Mouse (Mus musculus): ENCODE results near the gene Apol8. TPM values are rescaled to one million over a fixed set of nuclear protein-coding genes. Genes with fewer than 3 reads are reported as not detected.

Apol8 gene
- polyA plus RNA-seq, 1 experiment from 2014 or later: 0.21 TPM

DNA sequence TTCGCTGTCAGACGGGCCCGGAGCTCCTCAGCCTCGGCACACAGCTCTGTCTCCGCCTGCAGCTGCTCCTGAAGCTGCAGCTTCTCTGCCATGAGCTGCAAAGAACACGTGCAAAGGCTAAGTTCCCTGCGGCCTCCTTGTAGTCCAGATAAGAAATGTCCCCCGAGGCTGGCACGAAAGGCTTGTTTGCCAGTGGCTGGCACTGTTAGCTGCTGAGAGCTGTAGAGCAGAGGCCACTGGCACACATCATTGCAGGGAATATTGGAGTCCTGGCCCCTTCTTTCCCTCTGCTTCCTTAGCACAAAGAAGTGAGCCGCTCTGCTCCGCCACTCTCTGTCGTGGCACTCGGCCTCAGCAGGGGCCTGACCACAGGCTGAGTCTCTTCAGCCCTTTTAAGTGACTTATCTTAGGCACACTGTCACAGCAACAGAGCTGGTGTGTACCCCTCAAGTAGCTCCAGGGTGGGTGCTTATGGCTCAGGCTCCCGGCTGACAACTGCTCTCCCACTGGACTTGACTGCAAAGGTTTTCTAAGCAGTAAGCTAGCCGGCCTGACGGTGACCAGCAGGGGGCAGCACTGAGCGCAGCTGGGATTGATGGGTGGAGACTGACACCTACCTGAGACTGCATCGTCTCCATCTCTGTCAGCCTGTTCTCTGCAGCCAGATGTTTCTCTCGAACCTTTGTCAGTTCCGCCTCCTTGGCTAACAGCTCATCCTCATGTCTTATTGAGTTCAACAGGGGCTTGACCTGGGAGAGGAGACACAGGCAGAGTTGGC lies 18.6 kb upstream of the Apol8 start:
- no peak overlapping the region for H3K4me3 ChIP-seq (ENCODE audit: low read depth, low read length)
- no peak overlapping the region for H3K27ac ChIP-seq (ENCODE audit: low read depth, low read length)
- H3K9me3 ChIP-seq (ENCODE audit: control insufficient read depth, low read length): no peaks in the 10 kb centered on the region
- no peak overlapping the region for H3K4me2 ChIP-seq (ENCODE audit: low read depth, low read length, severe bottlenecking)
- ATAC-seq (replicated peaks; ENCODE audit: low FRiP score) (no peak), DNase-seq (ENCODE audit: low spot score) (peak; percentile 89)
- WGBS: 73% methylated on average over 20 of the region's 20 CpGs
- no peaks in the 10 kb centered on the region for H3K4me1 ChIP-seq (replicated peaks; ENCODE audit: control insufficient read depth, insufficient read depth, low read length)
- H3K27me3 ChIP-seq (ENCODE audit: control insufficient read depth, insufficient read depth, low read length): no peaks in the 10 kb centered on the region
- no peak overlapping the region for H3K9ac ChIP-seq (ENCODE audit: low read length)
- peaks cover 14% of the 10 kb centered on the region; the same call in 1 of the 2 replicates for H3K36me3 ChIP-seq (ENCODE audit: control insufficient read depth, insufficient read depth, low read length)

DNA sequence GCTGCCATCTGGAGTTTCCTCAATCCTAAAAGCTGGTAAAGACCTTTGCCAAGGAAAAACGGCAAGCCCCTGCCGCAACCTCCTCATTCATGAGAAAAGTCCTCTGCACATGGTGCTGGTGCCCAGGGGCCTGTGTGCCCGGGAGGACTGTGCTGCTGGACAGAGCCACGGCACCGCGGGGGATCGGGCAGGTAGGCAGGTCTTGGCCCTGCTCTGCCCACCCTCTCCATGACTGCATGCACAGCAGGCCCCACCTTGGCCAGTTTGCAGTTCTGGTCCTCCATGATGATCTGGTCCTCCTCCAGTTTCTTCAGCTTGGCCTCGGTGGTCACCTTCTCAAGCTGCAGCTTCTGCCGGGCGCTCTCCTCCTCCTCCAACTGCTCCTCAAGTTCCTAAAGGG lies 17.5 kb upstream of the Apol8 start:
- no peak overlapping the region for H3K4me2 ChIP-seq (ENCODE audit: low read depth, low read length, severe bottlenecking)
- no peak for DNase-seq (ENCODE audit: low spot score)
- no peaks in the 10 kb centered on the region for H3K27me3 ChIP-seq (ENCODE audit: control insufficient read depth, insufficient read depth, low read length)
- H3K9ac ChIP-seq (ENCODE audit: low read length): no peak overlapping the region
- H3K9me3 ChIP-seq (ENCODE audit: control insufficient read depth, low read length): no peaks in the 10 kb centered on the region
- H3K4me3 ChIP-seq (ENCODE audit: low read depth, low read length): no peak overlapping the region
- no peak for ATAC-seq (replicated peaks; ENCODE audit: low FRiP score)
- WGBS: 93% methylated on average over 10 of the region's 10 CpGs
- no peaks in the 10 kb centered on the region for H3K4me1 ChIP-seq (replicated peaks; ENCODE audit: control insufficient read depth, insufficient read depth, low read length)
- H3K36me3 ChIP-seq (ENCODE audit: control insufficient read depth, insufficient read depth, low read length): peaks cover 14% of the 10 kb centered on the region; the same call in 1 of the 2 replicates
- H3K27ac ChIP-seq (ENCODE audit: low read depth, low read length): no peak overlapping the region

DNA sequence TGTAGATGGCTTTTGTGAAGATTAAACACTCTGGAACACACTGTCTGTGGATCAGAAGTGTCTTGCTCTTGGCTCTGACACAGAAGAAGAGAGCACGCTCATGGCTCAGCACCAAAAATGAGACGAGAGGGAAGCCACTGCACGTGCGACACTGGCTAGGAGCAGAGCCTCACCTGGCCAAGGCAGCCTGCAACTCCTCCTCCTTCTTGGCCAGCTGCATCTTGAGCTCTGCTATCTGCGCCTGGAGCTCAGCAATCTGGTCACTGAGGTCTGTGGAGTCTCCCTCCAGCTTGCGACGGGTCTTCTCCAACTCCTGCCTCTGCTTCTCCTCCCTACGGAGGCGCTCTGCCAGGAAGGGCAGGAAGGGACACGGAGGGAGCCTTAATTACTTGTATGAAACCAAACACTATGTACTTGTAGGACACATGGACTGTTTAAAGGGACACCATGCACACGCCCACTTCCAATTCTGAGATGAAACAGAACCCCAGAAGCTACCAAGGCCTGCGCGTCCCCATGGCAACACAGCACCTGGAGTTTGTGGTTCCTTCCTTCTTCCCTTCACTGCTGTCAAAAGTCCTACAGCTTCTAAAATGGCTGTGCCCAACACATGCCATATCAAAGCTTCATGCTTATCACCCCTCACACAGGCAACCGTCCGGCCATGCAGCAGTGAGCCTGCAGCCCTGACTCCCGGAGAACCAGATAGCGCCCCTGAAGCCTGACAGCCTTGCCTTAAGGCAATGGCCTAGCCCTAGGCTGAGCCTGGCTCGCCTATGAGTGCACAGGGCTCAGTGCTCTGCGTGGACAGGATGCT lies 16.5 kb upstream of the Apol8 start:
- ATAC-seq (replicated peaks; ENCODE audit: low FRiP score) (no peak), DNase-seq (ENCODE audit: low spot score) (no peak)
- H3K27me3 ChIP-seq (ENCODE audit: control insufficient read depth, insufficient read depth, low read length): no peaks in the 10 kb centered on the region
- no peaks in the 10 kb centered on the region for H3K9me3 ChIP-seq (ENCODE audit: control insufficient read depth, low read length)
- no peak overlapping the region for H3K4me3 ChIP-seq (ENCODE audit: low read depth, low read length)
- no peak overlapping the region for H3K4me2 ChIP-seq (ENCODE audit: low read depth, low read length, severe bottlenecking)
- no peak overlapping the region for H3K27ac ChIP-seq (ENCODE audit: low read depth, low read length)
- no peak overlapping the region; the same call in 1 of the 2 replicates for H3K9ac ChIP-seq (ENCODE audit: low read length)
- 92% methylated on average over 19 of the region's 19 CpGs for WGBS
- no peaks in the 10 kb centered on the region for H3K4me1 ChIP-seq (replicated peaks; ENCODE audit: control insufficient read depth, insufficient read depth, low read length)
- H3K36me3 ChIP-seq (ENCODE audit: control insufficient read depth, insufficient read depth, low read length): peaks cover 14% of the 10 kb centered on the region; the same call in 1 of the 2 replicates

DNA sequence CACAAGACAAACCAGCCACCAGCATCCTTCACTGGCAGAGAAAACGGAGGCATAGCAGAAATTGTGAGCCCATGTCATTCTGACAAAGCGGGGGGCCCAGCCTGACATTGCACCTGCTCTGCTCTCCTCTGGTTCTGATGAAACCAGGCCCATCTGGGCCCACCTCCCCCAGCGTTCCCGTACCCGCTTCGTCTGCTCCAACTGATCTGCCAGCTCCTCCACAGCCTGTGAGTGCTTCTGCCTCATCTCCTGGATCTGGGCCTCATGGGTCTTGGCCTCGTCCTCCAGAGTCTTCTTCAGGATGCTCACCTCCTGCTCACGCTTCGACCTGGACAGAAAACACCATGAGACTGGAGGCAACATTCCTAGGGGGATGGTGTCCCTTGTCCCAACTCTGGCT lies 14.1 kb upstream of the Apol8 start:
- Histone ChIP-seq H3K4me2 (ENCODE audit: low read depth, low read length, severe bottlenecking) (no peak overlapping the region), H3K27me3 (ENCODE audit: control insufficient read depth, insufficient read depth, low read length) (no peaks in the 10 kb centered on the region), H3K36me3 (ENCODE audit: control insufficient read depth, insufficient read depth, low read length) (peaks cover 11% of the 10 kb centered on the region; the same call in 1 of the 2 replicates), H3K9ac (ENCODE audit: low read length) (no peak overlapping the region), H3K9me3 (ENCODE audit: control insufficient read depth, low read length) (no peaks in the 10 kb centered on the region), H3K4me1 (replicated peaks; ENCODE audit: control insufficient read depth, insufficient read depth, low read length) (no peaks in the 10 kb centered on the region), H3K27ac (ENCODE audit: low read depth, low read length) (no peak overlapping the region), H3K4me3 (ENCODE audit: low read depth, low read length) (no peak overlapping the region)
- WGBS: 92% methylated on average over 9 of the region's 9 CpGs
- ATAC-seq (replicated peaks; ENCODE audit: low FRiP score): no peak
- no peak for DNase-seq (ENCODE audit: low spot score)

DNA sequence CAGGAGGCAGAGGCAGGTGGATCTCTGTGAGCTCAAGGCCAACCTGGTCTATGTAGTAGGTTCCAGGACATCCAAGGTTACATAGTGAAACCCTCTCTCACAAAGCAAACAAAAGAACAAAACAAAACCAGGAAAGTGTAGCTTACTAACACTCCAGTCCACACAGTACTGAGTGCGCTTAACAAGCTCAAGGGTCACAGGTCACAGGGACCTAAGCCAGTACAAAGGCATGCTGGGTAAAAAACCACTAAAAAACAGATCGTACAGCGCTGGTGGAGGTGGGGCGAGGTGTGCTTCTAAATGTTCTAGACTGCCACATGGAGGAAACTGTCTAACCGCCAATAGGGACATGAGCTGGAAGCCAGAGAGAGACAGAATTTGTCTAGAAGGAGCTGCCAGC lies 13.5 kb upstream of the Apol8 start:
- no peak for DNase-seq (ENCODE audit: low spot score)
- no peak overlapping the region for H3K27ac ChIP-seq (ENCODE audit: low read depth, low read length)
- H3K4me1 ChIP-seq (replicated peaks; ENCODE audit: control insufficient read depth, insufficient read depth, low read length): no peaks in the 10 kb centered on the region
- peaks cover 11% of the 10 kb centered on the region; the same call in 1 of the 2 replicates for H3K36me3 ChIP-seq (ENCODE audit: control insufficient read depth, insufficient read depth, low read length)
- H3K9me3 ChIP-seq (ENCODE audit: control insufficient read depth, low read length): no peaks in the 10 kb centered on the region
- ATAC-seq (replicated peaks; ENCODE audit: low FRiP score): no peak
- H3K27me3 ChIP-seq (ENCODE audit: control insufficient read depth, insufficient read depth, low read length): no peaks in the 10 kb centered on the region
- WGBS: 94% methylated on average over 5 of the region's 5 CpGs
- no peak overlapping the region for H3K4me2 ChIP-seq (ENCODE audit: low read depth, low read length, severe bottlenecking)
- H3K9ac ChIP-seq (ENCODE audit: low read length): no peak overlapping the region
- no peak overlapping the region for H3K4me3 ChIP-seq (ENCODE audit: low read depth, low read length)

DNA sequence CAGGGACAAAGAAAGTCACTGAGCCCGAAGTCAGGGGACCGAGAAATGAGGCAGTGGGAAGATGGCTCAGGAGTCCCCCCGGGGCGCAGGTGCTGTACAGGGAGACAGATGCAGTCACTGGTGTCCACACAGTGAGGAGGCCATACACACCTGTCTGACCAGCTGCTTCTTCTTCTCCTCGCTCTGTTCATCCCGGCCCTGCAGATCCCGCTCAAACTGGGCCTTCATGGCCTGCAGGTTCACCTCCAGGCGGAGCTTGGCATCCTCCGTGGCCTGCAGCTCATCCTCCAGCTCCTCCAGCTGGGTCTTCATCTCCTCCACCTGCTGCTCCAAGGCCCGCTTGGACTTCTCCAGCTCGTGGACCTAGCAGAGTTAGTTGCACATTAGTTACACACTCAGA lies 10.2 kb upstream of the Apol8 start:
- H3K27me3 ChIP-seq (ENCODE audit: control insufficient read depth, insufficient read depth, low read length): no peaks in the 10 kb centered on the region

DNA sequence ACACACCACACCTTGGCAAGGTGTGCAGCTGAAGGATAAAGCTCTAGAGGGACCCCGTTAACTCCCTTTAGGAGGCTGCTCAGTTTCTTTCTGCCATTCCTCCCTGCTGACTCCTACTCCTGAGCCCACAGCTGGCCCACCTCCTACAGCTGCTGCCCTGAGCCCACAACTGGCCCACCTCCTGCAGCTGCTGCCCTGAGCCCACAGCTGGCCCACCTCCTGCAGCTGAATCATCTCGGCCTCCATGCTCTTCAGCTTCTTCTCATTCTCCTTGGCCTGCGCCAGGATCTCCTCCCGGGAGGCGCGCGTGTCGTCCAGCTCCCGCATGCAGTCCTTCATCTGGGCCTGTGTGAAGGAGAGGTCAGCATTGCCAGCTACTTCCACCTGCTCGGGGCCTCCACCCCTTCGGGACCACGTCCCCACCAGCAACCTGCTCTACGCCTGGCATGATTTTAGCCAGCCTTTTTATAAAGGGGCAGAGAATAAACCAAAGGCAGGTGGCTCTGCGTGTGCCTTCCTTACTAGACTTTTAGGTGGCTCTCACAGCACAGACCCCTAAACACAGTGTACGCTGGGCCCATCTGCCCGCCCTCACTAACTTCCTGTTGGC lies 8.8 kb upstream of the Apol8 start:
- DNase-seq (ENCODE audit: low spot score) (no peak), ATAC-seq (replicated peaks; ENCODE audit: low FRiP score) (no peak)
- Histone ChIP-seq H3K4me1 (replicated peaks; ENCODE audit: control insufficient read depth, insufficient read depth, low read length) (no peaks in the 10 kb centered on the region), H3K4me2 (ENCODE audit: low read depth, low read length, severe bottlenecking) (no peak overlapping the region), H3K27ac (ENCODE audit: low read depth, low read length) (no peak overlapping the region), H3K4me3 (ENCODE audit: low read depth, low read length) (no peak overlapping the region), H3K9me3 (ENCODE audit: control insufficient read depth, low read length) (no peaks in the 10 kb centered on the region), H3K9ac (ENCODE audit: low read length) (no peak overlapping the region), H3K27me3 (ENCODE audit: control insufficient read depth, insufficient read depth, low read length) (no peaks in the 10 kb centered on the region), H3K36me3 (ENCODE audit: control insufficient read depth, insufficient read depth, low read length) (no peaks in the 10 kb centered on the region; the same call in 1 of the 2 replicates)
- 95% methylated on average over 16 of the region's 16 CpGs for WGBS

More for the DNA sequence above, 10.2 kb upstream of the Apol8 start:
- no peak for ATAC-seq (replicated peaks; ENCODE audit: low FRiP score)
- H3K4me1 ChIP-seq (replicated peaks; ENCODE audit: control insufficient read depth, insufficient read depth, low read length): no peaks in the 10 kb centered on the region
- H3K9ac ChIP-seq (ENCODE audit: low read length): no peak overlapping the region
- H3K4me3 ChIP-seq (ENCODE audit: low read depth, low read length): no peak overlapping the region
- 94% methylated on average over 11 of the region's 11 CpGs for WGBS
- no peak overlapping the region for H3K27ac ChIP-seq (ENCODE audit: low read depth, low read length)
- peaks cover 6% of the 10 kb centered on the region; the same call in 1 of the 2 replicates for H3K36me3 ChIP-seq (ENCODE audit: control insufficient read depth, insufficient read depth, low read length)
- H3K9me3 ChIP-seq (ENCODE audit: control insufficient read depth, low read length): no peaks in the 10 kb centered on the region
- DNase-seq (ENCODE audit: low spot score): no peak
- no peak overlapping the region for H3K4me2 ChIP-seq (ENCODE audit: low read depth, low read length, severe bottlenecking)

DNA sequence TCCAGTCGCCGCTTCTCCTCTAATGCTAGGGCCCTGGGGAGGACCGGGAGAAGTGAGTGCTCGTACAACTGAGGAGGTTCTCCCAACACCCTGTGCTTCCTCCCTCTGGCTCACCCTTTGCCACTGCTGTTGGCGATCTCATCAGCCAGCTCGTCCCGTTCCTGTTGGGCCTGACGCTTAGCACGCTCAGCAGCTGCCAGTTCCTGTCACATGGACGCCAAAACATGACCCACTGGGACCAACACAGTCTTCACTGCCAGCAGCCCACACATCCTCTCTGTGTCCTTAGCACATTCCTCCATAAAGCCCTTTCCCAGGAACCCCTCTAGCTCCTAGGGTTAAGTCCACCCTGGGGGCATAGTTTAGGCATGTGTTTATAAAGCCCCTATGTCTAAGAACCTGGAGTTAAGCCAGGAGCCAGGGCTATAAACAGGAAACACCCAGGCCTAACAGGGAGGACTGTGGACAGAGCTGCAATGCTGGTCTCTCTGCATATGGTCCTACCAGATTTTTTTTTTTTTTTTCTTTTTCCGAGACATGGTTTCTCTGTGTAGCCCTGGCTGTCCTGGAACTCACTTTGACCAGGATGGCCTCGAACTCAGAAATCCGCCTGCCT lies 7.7 kb upstream of the Apol8 start:
- H3K4me3 ChIP-seq (ENCODE audit: low read depth, low read length): no peak overlapping the region
- no peaks in the 10 kb centered on the region for H3K27me3 ChIP-seq (ENCODE audit: control insufficient read depth, insufficient read depth, low read length)
- DNase-seq (ENCODE audit: low spot score): no peak
- H3K4me2 ChIP-seq (ENCODE audit: low read depth, low read length, severe bottlenecking): no peak overlapping the region
- no peaks in the 10 kb centered on the region for H3K4me1 ChIP-seq (replicated peaks; ENCODE audit: control insufficient read depth, insufficient read depth, low read length)
- H3K9ac ChIP-seq (ENCODE audit: low read length): no peak overlapping the region
- no peaks in the 10 kb centered on the region for H3K9me3 ChIP-seq (ENCODE audit: control insufficient read depth, low read length)
- 91% methylated on average over 13 of the region's 13 CpGs for WGBS
- H3K36me3 ChIP-seq (ENCODE audit: control insufficient read depth, insufficient read depth, low read length): no peaks in the 10 kb centered on the region; the same call in 1 of the 2 replicates
- ATAC-seq (replicated peaks; ENCODE audit: low FRiP score): no peak
- H3K27ac ChIP-seq (ENCODE audit: low read depth, low read length): no peak overlapping the region
